Mouse (Mus musculus) hindbrain, embryonic 14.5 days (tissue): ENCODE measurements around the gene Spocd1. TPM values are rescaled to one million over a fixed set of nuclear protein-coding genes. Genes with fewer than 3 reads are reported as not detected.
"Not testable (repeated sequence)": the region's sequence is repeated elsewhere in the genome, so short reads cannot be mapped to it uniquely, and the experiment has no call there.

Source experiments
- ATAC-seq: fragments of 200-750 bp; cut with Nextera tagmentation; 2 replicates; pipeline ENCODE4 v1.8.0; 2017; ENCODE audit warnings: moderate number of reproducible peaks, mild to moderate bottlenecking, moderate TSS enrichment, moderate library complexity; ENCODE audit not compliant: low FRiP score
- DNase-seq: peaks from one replicate; pipeline ENCODE4 v3.0.0-alpha.2; 2015; ENCODE audit warnings: low spot score
- H3K27ac ChIP-seq: fragments of 300-500 bp; sonication (generic); 2 replicates; pipeline ENCODE4 v1.5.1; 2014; ENCODE audit warnings: mild to moderate bottlenecking, moderate library complexity
- H3K27me3 ChIP-seq: fragments of 300-500 bp; sonication (generic); 2 replicates; pipeline ENCODE4 v1.6.1; 2014; ENCODE audit warnings: mild to moderate bottlenecking, low read length, mixed read lengths; ENCODE audit not compliant: control insufficient read depth, insufficient read depth
- H3K36me3 ChIP-seq: fragments of 300-500 bp; sonication (generic); replicated peaks from 2 replicates; pipeline ENCODE4 v1.6.1; 2014; ENCODE audit not compliant: control insufficient read depth, insufficient read depth
- H3K4me1 ChIP-seq: fragments of 300-500 bp; sonication (generic); replicated peaks from 2 replicates; pipeline ENCODE4 v1.6.1; 2014; ENCODE audit warnings: antibody characterized with exemption, low read length, mixed read lengths; ENCODE audit not compliant: control insufficient read depth, insufficient read depth
- H3K4me2 ChIP-seq: fragments of 300-500 bp; sonication (generic); replicated peaks from 2 replicates; pipeline ENCODE4 v1.6.1; 2014; ENCODE audit warnings: mild to moderate bottlenecking, moderate library complexity
- H3K4me3 ChIP-seq: fragments of 300-500 bp; sonication (generic); replicated peaks from 2 replicates; pipeline ENCODE4 v1.5.1; 2014; ENCODE audit warnings: mild to moderate bottlenecking, low read length
- H3K9ac ChIP-seq: fragments of 300-500 bp; sonication (generic); 2 replicates; pipeline ENCODE4 v1.6.1; 2014
- H3K9me3 ChIP-seq: fragments of 300-500 bp; sonication (generic); 2 replicates; pipeline ENCODE4 v1.6.1; 2016; ENCODE audit warnings: low read length; ENCODE audit not compliant: control insufficient read depth
- WGBS: fragments of 180-500 bp; shearing (Covaris S2); extraction: QIAGEN DNeasy Blood & Tissue Kit; methylation state at CpG from one replicate; pipeline ENCODE4 v1.1.7; 2014; 5-methylcytosine and 5-hydroxymethylcytosine counted together
- polyA plus RNA-seq: library from polyadenylated mRNA; unstranded; fragments of >200 nt; fragmentation: Nextera tagmentation; extraction: Ambion mirVana; gene quantifications from 2 replicates; pipeline ENCODE4 v1.2.1, GENCODE M21; 2014

Gene Spocd1
- not detected in 2 replicates for polyA plus RNA-seq

- Histone ChIP-seq H3K9me3 (no peaks in the 10 kb centered on the region), H3K4me3 (no peak within 1 kb of the TSS), H3K4me2 (peak within 1 kb of the TSS; percentile 30), H3K36me3 (no peaks in the 10 kb centered on the region), H3K27ac (no peak within 1 kb of the TSS), H3K4me1 (0 out of 2 replicates have a peak, but pooled peaks cover 6% of the 10 kb centered on the region), H3K9ac (no peak within 1 kb of the TSS), H3K27me3 (no peaks in the 10 kb centered on the region)
- DNase-seq: no peak
- WGBS: 48% methylated on average over 4 of the region's 4 CpGs
- no peak for ATAC-seq
These were observed at the start of gene Spocd1 for GRCm38 (mm10) chr4:129928949-129929348. Gene Spocd1, plus strand, starts transcription at chr4:129929249.

GRCm38 (mm10) chr4:129880615-129881014 is 48.4 kb upstream of the Spocd1 start:
- peaks cover 28% of the 10 kb centered on the region; the same call in 1 of the 2 replicates for H3K4me1 ChIP-seq
- no peak overlapping the region for H3K9ac ChIP-seq
- H3K4me2 ChIP-seq: no peak overlapping the region
- H3K4me3 ChIP-seq: no peak overlapping the region
- 86% methylated on average over 7 of the region's 7 CpGs for WGBS
- DNase-seq (no peak), ATAC-seq (no peak)
- no peaks in the 10 kb centered on the region for H3K36me3 ChIP-seq
- H3K27me3 ChIP-seq: no peaks in the 10 kb centered on the region
- no peaks in the 10 kb centered on the region for H3K9me3 ChIP-seq
- H3K27ac ChIP-seq: no peak overlapping the region

- Histone ChIP-seq H3K36me3 (no peaks in the 10 kb centered on the region), H3K27ac (no peak overlapping the region), H3K4me3 (no peak overlapping the region), H3K27me3 (no peaks in the 10 kb centered on the region), H3K4me2 (no peak overlapping the region), H3K9me3 (no peaks in the 10 kb centered on the region), H3K9ac (no peak overlapping the region), H3K4me1 (peaks cover 26% of the 10 kb centered on the region; the same call in 1 of the 2 replicates)
- WGBS: 53% methylated on average over 3 of the region's 3 CpGs
- DNase-seq: no peak
- no peak for ATAC-seq
These were observed 47.4 kb upstream of the Spocd1 start for GRCm38 (mm10) chr4:129881661-129882060.

GRCm38 (mm10) chr4:129882555-129883293 is 46.3 kb upstream of the Spocd1 start:
- H3K27me3 ChIP-seq: no peaks in the 10 kb centered on the region
- 26% methylated on average over 11 of the region's 11 CpGs for WGBS
- peaks cover 18% of the 10 kb centered on the region; the same call in 1 of the 2 replicates for H3K4me1 ChIP-seq
- H3K4me2 ChIP-seq: peak overlapping the region; percentile 27
- H3K27ac ChIP-seq: no peak overlapping the region
- H3K4me3 ChIP-seq: no peak overlapping the region
- no peaks in the 10 kb centered on the region for H3K9me3 ChIP-seq
- H3K9ac ChIP-seq: peak overlapping the region; percentile 8; the same call in 1 of the 2 replicates
- no peak for ATAC-seq
- H3K36me3 ChIP-seq: no peaks in the 10 kb centered on the region
- peak; percentile 49 for DNase-seq

- 53% methylated on average over 12 of the region's 12 CpGs for WGBS
- no peak overlapping the region for H3K4me3 ChIP-seq
- H3K27ac ChIP-seq: peak overlapping the region; percentile 64; the same call in 1 of the 2 replicates
- no peak overlapping the region for H3K9ac ChIP-seq
- DNase-seq (peak; percentile 49), ATAC-seq (no peak)
- no peaks in the 10 kb centered on the region for H3K9me3 ChIP-seq
- H3K27me3 ChIP-seq: no peaks in the 10 kb centered on the region
- peak overlapping the region; percentile 12; the same call in 1 of the 2 replicates for H3K4me2 ChIP-seq
- no peaks in the 10 kb centered on the region for H3K36me3 ChIP-seq
- H3K4me1 ChIP-seq: peaks cover 12% of the 10 kb centered on the region; the same call in 1 of the 2 replicates
These were observed 44.8 kb upstream of the Spocd1 start for GRCm38 (mm10) chr4:129884041-129884930.

GRCm38 (mm10) chr4:129889661-129890060 is 39.4 kb upstream of the Spocd1 start:
- WGBS: 79% methylated on average over 10 of the region's 10 CpGs
- ATAC-seq (no peak), DNase-seq (no peak)
- no peak overlapping the region for H3K4me2 ChIP-seq
- no peaks in the 10 kb centered on the region for H3K4me1 ChIP-seq
- H3K27ac ChIP-seq: no peak overlapping the region
- H3K9ac ChIP-seq: no peak overlapping the region
- no peaks in the 10 kb centered on the region for H3K9me3 ChIP-seq
- H3K4me3 ChIP-seq: no peak overlapping the region
- H3K27me3 ChIP-seq: no peaks in the 10 kb centered on the region
- H3K36me3 ChIP-seq: no peaks in the 10 kb centered on the region

- H3K27me3 ChIP-seq: no peaks in the 10 kb centered on the region
- DNase-seq (no peak), ATAC-seq (no peak)
- no peak overlapping the region for H3K9ac ChIP-seq
- H3K9me3 ChIP-seq: no peaks in the 10 kb centered on the region
- no peak overlapping the region for H3K4me3 ChIP-seq
- H3K4me1 ChIP-seq: no peaks in the 10 kb centered on the region
- 89% methylated on average over 7 of the region's 7 CpGs for WGBS
- no peak overlapping the region for H3K4me2 ChIP-seq
- H3K36me3 ChIP-seq: no peaks in the 10 kb centered on the region
- no peak overlapping the region for H3K27ac ChIP-seq
These were observed 39.0 kb upstream of the Spocd1 start for GRCm38 (mm10) chr4:129890094-129890493.

- no peak for ATAC-seq
- Histone ChIP-seq H3K36me3 (no peaks in the 10 kb centered on the region), H3K4me1 (no peaks in the 10 kb centered on the region), H3K27ac (no peak overlapping the region), H3K4me2 (no peak overlapping the region), H3K27me3 (no peaks in the 10 kb centered on the region), H3K9me3 (no peaks in the 10 kb centered on the region), H3K9ac (no peak overlapping the region), H3K4me3 (no peak overlapping the region)
- DNase-seq: no peak
- 98% methylated on average over 3 of the region's 3 CpGs for WGBS
These were observed 34.2 kb upstream of the Spocd1 start for GRCm38 (mm10) chr4:129894861-129895260.

- ATAC-seq, H3K36me3 ChIP-seq, H3K27me3 ChIP-seq, H3K4me3 ChIP-seq, H3K9me3 ChIP-seq, H3K9ac ChIP-seq, H3K4me2 ChIP-seq, DNase-seq, H3K27ac ChIP-seq, H3K4me1 ChIP-seq: not testable (repeated sequence)
- 95% methylated on average over 18 of the region's 18 CpGs for WGBS
These were observed 30.2 kb upstream of the Spocd1 start for GRCm38 (mm10) chr4:129898815-129899214.
